Mouse (Mus musculus): ENCODE data around the gene Unc93b1.

Gene Unc93b1

DNA sequence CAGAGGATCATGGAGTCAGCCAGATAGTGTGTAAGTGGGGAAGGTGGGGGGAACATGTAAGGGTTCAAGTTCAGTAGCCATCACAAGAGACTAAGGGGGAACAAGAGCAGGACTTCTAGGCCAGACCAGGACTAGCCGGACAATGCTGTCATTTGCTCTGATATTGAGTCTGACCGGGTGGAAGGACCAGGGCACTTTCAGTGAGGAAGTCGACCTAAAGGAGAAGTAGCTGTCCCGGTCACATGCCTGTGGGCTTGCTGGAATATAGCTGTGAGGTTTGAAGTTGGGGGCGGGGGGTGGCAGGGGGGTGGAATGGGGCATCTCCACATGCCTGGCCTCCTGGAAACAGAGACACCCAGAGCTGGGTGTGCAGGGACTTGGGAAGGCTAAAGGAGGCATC lies 20.5 kb upstream of the Unc93b1 start:
- no peak for DNase-seq

DNA sequence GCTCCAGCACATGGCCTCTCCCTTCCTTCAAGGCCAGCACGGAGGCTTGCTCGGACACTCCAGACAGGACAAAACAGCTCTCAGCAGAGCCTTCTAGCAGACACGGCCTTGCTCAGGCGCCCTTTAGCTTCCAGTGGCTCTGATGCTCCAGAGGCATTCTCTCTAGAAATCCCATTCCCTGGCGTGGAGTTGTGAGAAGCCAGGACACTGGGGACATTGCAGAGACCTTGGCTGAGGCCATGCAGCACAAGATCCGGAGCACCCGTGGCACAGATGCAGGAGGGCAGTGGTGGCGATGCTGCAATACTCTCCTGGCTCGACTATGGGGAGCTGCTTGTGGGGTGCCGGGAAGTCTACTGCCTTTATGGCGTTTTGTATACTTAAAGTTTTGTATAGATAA lies 18.3 kb upstream of the Unc93b1 start:
- DNase-seq, result no peak

DNA sequence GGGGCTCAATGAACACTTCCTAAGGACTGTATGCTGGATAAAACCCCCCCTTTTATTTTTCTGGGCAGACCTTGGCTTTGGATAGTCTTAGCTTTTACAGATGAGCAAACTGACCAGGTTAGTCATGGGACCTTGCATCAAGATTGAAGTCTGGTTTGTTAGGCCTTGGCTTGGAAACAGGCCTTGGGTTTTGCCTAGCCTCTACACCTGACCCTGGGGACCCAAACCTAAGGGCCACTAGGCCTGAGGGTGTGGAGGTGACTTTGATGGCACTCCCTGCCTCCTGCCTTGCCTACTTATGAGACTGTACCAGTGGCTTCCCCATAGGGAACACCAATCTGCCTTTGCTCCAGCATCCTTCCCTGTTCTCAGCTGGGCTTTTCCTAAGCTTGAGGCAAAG lies 15.1 kb upstream of the Unc93b1 start:
- DNase-seq, result no peak

DNA sequence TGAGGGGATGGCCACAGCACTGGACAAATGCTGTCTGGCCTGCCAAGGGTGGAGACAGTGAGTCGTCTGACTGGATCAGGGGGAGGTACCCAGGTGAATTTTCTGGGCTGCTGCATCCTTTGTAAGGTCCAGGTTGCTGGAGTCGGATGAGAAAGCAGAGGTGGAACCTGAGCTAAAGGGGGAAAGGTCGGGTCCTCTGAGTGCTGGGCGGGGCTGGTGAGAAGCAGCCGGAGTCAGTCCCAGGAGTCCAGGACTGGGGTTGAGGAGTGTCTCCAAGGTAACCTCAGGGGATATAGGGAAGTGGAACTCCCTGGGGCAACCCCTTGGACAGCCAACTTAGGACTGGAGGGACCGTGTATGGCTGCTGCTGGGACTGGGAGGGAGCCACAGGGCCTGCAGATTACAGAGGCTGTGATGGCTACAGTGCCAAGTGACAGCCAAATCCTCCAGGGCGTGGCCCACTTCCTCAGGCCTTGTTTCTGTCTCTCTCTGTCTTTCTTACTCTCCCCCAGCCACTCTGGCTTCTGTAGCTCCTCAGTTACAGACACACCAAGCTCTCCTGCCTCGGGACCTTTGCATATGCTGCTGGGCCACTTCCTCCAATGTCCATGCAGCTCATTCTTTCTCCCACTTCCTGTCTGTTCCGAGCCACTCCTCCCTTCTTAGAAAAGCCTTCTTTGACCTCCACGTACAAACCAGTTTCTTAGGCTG lies 12.2 kb upstream of the Unc93b1 start:
- no peak for DNase-seq

DNA sequence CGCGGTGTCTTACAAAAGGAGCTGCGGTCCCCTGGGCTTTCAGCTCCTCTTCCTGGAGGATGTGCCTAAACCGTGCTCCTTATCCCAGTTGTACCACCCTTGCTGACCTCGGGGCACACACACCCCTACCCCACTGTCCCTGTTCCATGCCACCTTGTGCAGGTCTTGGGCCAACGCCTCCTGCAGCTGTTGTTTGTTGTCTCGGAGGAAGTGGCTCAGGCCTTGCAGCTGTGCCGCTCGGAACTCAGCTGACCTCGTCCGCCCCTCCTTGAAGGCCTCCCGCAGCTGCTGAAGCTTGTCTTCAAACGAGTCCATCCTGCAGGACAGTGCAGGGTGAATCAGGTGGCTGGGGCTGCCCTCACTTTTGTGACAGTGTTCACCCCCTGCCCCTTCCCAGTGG lies 11.4 kb upstream of the Unc93b1 start:
- no peak for DNase-seq

DNA sequence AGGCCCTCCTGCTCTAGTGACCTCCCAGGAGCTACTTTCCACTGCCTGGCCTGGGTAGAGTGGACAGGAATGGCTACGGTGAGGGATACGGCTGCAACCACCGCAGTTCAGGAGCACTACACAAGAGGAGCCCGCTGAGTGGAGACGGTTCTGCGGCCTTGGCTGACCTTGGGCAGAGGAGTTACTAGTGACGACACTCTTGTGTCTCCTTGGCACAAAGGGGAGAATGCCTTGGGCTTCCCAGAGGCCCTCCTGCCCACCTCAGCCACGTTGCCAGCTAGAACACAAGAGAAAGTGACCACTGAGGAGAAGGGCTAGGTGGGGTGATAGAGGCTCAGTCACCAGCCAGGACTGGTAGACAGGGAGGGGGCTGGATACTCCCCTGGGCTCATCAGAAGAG lies 10.8 kb upstream of the Unc93b1 start:
- no peak for DNase-seq

DNA sequence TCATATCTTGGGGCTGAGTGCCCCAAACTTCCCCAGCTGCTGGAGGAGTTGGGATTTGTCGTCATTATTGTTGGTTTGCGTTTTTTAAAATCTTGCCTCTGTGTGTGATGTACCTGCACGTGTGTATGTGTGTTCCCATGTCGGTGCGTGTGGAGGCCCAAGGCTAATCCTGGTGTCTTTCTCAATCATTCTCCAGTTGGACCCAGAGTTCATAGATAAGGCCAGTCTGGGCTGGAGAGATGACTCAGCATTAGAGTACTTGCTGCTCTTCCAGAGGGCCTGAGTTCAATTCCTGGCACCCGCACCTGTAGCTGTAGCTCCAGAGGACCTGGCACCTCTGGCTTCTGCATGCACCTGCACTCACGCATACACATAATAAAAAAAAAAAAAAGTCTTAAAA lies 10.1 kb upstream of the Unc93b1 start:
- DNase-seq, result no peak

DNA sequence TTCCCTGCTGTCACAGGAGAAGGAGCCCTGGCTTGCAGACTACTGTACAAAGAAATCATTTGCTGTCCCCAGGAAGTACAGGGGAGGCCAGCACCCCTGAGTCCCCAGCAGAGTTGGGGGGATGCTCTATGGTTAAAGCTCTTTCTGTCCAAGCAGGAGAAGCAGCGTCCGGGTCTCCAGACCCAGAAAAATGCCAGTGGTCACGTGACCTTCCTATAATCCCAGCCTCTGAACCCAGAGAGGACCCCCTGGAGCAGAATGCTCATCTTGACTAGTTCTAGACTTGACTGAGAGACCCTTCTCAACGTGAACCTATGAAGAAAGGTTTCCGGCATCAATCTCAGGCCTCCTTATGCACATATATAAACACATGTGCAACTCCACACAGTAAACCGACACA lies 9.1 kb upstream of the Unc93b1 start:
- no peak for DNase-seq

DNA sequence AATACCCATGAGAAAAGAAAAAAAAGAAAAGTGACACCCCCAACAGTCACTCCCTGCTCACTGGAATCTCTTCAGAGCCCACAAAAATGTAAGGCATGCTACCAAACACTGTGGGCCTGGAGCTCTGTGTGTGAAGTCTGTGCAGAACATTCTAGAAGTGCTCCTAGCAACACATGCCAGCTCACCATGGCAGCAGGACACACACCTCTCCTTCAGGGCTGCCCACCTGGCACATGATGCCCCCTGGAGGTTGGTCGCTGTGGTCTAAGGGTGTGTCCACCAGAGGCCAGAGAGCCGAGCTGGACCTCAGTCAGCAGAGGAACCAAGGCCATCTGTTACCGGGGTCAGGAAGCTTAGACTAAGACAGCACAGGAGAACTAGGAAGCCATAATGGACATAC lies 8.7 kb upstream of the Unc93b1 start:
- DNase-seq, result peak; percentile 48 to 54

DNA sequence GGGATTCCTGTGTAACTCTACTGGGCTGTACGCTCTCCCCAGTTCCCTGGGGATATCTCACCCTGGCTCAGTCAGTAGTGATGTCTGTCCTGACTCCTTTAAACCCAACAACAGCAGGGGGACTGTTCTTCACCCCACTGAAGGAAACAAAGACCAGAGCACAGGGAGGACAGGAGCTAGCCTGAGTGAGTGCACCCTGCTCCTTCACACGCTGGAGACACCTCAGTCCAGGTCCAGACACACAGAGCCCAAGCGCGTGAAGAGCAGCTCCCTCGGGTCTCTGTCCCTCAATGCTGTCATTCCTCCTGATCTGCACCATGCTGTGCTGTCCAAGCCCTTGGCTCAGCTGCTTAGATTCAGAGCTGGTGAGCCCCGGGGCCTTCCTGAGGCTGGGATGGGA lies 8.3 kb upstream of the Unc93b1 start:
- no peak for DNase-seq

DNA sequence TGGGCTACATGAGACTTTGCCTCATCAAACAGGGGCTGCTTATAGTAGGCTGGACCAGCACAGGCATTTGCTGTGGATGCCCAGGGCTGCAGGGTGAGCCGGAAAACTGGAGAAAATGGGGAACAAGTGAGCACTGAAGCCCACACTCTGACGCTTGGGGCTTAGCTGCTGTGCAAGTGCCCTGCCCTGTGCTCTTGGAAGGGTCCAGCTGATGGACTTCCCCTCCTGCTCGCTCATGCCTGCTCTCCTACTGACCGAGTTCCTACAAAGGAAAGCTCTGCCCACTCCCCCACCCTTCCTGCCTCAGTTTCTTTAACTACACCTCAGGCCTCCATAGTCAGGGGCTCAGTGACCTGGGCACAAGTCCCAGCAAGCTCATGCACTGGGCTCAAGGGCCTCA lies 7.0 kb upstream of the Unc93b1 start:
- DNase-seq, result no peak

DNA sequence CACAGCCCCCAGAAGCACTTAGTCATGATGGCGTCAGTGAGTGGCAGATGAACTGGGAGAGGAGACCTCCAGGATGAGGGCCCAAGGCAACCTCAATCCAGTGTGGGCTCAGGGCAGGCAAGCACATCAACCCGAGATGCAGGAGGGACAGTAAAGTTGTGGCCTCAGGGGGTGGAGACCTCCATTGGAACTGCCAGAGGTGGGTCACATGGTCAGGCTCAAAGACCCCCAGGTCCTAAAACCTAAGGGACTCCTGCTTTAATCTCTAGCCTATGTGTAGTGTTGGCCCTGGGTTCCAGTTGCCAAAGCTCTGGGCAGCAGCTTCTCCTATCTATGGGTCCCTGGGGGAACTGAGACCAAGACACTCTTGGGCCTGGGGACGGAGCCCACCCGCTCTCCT lies 6.2 kb upstream of the Unc93b1 start:
- no peak for DNase-seq

DNA sequence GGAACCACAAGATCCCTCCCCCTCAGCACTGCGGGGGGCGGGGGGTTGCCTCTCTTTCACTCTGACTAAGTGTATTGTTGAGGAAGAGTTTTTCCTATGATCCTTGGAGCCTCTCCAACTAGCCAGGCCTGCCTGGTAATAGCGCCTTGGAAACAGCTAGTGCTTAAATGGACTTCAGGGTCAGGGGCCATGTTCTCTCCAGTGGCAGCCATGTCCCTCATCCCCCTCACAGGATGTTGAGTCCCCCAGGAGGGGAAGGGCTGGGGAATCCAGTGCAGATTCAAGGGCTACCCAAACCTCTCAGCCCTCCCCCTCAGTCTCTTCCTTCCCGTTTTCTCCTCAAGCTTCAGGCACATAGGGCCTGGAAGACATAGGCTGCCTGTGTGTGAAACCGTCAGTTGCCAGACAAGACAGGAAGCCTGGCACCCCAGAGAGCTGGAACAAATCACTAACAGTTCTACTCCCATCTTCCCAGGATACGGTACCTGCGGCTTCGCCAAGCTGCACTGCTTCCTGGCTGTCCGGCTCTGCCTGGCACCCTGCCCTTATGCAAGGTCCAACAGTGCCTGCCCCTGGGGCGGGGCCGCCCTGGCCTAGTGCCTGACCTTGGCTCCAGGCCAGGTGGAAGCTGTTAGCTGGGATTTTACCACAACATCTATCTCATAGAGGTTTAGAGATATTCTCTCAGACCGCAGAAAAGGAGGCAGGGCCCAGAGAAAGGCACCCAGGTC lies 5.6 kb upstream of the Unc93b1 start, which contains the start of gene Aldh3b1:
Gene Aldh3b1, minus strand, starts transcription at position 598 of the 731 bp plus-strand sequence.
- DNase-seq, result peak; percentile 89

DNA sequence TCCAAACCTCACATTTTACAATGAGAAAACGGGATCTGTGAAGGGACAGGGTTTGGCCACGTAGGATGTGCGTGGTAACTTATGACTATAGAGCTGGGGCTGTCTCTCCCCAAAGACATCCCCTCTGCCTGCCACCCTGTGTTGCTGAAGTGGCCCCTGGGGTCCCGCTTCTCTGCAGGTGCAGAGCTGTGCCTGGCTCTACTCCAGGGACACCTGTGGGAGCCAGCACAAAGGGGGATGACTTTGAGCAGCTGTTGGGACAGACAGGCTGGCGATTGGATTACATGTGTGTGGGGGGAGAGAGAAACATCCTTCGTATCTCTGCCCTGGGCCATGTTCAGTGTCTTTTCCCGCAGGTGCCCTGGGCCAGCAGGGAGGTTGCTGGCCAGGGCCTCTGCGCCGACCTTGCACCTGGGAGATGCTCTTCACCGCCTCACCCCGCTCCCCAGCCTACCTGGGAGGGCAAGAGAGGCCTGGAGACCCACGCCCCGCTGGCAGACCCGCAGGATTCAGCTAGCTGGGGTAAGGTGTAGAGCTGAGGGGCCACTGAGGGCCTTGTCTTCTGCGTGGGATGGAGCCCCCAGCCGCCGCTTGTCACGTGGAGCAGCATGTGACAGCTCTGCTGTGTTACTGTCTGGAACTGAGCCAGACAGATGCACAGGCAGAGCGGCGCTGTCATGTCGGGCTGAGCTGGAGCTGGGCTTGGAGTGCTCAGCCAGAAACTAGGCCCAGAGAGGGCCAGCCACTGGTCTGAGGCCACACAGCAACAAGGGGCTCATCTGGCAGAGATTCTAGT lies 4.5 kb upstream of the Unc93b1 start:
- DNase-seq, result no peak

DNA sequence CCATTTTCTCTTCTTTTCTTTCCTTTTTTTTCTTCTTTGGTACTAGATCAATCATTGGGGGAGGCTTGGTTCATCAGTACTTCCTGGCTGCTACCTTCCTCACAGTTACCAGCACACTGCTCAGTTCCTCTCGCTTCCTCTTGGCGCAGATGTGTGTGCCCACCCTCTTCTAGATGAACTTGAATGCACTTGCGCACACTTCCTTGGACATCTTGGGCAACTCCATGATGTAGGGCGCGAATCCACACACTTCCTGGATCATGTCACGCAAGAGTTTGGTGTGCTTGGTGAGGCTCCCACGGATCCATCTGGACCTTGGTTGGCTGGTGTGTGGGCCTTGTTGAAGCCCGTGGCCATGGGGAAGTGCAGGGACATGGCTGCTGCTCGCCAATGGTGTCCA lies 3.3 kb upstream of the Unc93b1 start:
- DNase-seq, result no peak

DNA sequence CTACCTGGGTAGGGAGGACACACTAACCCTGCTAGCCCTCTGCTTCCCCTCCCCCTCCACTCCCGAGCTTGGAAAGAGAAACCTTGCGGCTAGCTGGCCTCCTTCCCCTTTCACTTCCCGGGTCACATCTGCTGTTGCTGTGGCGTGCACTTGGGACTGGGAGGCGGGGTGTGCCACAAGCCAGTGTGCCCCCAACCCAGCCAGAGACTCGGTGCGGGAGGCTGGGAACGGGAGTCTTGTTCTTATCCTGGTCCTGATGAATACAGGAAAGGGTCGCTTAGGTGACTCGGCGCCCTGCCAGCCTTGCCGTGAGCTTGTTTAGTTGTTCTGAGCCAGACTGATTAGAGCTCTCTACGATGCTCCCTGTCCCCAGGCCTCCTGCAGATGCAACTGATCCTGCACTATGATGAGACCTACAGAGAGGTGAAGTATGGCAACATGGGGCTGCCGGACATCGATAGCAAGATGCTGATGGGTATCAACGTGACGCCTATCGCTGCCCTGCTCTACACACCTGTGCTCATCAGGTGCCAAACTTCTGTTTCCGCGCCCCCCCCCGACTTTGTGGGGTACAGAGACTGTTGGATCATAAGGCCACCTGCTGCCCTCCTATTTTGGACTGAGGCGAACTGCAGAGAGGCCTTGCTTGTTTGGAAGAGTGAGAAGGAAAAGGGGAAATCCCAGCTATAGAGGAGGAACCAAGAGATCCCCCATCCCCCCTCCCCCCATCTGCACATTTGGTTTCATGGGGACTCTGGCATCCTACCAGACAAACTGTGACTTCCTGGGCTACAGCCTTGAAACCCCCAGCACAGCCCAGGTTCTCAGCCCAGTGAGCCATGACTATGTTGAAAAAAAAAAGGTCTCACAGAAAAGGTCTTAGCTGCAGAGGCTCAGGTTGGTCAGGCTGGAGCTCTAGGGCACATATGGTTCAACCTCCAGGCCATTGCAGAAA lies 1.2 kb downstream of the Unc93b1 start:
- DNase-seq, result peak; percentile 26 to 34

DNA sequence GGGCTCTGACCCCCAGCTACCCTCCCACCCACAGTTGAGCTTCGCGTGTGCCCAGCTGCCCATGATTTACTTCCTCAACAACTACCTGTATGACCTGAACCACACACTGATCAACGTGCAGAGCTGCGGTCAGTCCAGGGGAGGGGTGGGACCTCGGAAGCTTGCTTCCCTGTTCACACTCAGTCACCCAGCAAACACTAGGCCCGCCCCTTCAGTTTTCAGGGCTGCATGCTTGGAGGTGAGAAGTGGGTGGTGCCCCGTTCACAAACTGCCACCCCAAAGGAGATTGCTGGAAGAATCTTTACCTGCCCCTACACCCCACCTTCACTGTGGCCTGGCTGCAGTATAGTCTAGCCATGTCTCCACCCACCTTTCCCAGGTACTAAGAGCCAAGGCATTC lies 7.3 kb downstream of the Unc93b1 start:
- DNase-seq, result no peak

DNA sequence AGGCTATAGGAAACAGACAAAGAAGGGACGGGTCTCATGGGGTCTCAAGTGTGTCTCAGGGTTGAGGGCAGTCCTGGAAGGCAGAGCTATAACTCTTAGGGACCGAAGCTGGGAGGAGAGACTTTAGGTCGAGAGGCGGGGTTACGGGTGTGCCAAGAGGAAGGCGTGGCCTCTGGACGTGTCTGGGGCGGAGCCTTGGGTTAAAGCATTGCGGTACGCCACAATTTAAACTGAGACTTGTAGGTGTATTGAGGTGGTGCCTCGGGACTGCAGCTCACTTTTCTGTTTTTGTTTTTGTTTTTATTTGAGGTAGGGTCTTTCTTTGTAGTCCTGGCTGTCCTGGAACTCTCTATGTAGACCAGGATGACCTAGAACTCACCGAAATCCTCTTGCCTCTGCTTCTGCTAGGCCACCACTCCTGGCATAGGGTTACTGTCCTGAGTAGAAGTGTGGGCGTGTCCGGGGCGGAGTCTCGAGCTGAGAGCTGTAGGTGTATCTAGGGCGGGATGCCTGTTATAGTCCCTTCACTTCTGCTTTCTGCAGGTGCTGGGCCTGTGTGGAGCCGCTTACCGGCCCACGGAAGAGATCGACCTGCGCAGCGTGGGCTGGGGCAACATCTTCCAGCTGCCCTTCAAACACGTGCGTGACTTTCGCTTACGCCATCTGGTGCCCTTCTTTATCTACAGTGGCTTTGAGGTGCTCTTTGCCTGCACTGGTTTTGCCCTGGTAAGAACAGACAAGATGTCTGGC lies 8.2 kb downstream of the Unc93b1 start:
- no peak for DNase-seq

DNA sequence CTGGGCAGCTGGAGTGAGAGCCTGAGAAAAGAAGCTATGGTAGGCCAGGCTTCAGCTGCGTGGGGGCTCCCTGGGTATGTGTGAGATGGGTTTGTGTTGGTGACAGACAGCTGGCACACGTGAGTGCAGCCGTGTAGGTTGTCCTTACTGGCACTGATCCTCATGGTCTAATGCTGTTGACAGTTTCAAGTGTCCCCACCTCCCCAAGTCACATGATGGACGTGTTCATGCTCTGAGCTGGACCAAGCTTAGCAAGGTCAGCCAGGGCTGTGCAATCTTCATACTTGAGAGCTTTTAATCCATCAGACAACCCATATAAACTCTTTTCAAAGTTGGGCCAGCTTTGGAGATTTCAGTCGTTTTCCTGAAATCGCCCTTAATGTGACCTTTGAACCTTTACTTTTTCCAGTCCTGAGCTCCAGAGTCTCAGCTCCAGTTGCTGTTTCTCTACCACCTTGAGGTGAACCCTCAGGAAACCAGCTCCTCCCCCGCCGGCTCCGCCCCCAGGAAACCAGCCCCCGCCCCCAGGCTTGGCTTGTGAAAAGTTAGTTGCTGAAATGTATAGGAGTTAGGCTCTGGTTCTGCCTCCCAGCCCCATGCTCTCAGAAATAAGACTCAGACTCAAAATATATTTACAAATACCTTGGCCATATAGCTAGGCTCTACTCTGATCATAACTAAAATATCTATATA lies 11.0 kb downstream of the Unc93b1 start:
- DNase-seq, result no peak

DNA sequence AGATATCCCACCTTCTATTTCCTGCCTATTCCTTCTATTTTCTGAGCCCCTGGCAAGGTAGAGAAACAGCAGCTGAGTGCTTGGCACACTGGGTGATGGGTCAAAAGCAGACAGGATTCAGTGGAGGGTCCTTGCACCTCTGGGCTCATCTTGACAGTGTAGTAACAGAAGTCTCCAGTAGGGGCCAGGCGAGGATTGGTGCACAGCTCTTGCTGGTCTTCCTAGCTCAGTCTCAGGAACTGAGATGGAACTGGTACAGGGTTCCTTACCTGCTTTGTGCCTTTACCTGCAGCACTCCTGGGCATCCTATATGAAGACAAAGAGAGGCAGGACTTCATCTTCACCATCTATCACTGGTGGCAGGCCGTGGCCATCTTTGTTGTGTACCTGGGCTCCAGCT lies 11.7 kb downstream of the Unc93b1 start:
- DNase-seq, result peak; percentile 63 to 73

DNA sequence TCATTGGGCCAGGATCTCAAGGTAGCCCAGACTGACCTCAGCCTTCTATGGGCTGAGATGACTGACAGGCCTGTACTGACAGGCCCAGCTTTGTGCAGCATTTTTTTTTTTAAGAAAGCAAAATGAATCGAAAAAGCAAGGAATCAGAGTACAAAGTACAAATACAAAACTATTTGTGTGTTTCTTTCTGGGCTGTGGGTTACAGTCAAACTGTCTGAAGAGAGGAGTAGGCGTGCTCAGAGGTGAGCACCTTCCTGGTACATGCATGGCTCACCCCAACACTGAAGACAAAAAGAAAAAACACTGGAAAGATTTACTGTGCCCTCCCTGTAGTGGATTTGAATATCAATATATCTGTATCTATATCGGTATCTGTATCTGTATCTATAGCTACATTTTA lies 12.8 kb downstream of the Unc93b1 start:
- DNase-seq, result no peak
